In the genomic region with DNA sequence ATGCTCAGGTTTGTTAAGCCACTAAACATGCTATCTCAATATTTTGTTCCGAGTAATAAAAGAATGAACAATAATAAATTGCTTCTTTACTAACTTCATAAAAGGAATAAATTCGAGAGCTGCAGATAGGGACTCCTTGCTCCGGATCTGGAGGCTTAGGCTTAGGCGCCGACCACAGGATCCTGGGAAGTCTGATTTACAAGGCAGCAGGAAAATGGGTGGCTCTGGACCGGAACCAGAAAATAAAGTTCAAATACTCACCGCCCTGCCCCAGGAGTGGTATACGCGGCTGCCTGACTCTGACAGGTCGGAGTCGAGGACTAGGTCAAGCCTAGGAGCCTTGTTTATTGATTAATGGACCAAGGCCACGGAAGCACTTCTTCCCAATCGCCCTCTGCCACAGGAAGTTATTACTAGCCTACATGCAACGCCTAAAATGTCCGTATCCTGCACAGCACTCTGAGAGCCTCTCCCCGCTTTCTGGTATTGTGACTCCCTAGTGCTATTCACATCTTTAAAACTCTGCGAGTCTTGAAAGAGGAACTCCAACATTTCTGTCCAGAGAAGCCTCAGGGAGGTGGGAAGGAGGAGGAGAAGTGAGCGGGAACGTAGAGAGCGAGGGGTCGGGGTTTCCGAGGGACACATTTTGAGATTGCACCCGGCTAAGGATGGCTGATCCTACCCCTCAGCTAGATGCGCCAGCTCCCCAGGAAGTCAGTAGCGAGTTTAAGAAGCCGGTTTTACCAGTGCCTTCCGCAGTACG, we compare ENCODE assay signal across 8 mouse cellular contexts. TPM values are rescaled to one million over a fixed set of nuclear protein-coding genes. Genes with fewer than 3 reads are reported as not detected.
DNase-seq lines count a peak whose midpoint lies in the region; ATAC-seq lines count a peak whose summit lies in the region.

Gene Slc4a1ap, plus strand, starts transcription at position 642 of the 763 bp plus-strand sequence.

- peak; percentile 79 to 96 for DNase-seq in adrenal gland, adult (ENCODE audit: inconsistent age in 2 of 2, low spot score in 1 of 2)
- DNase-seq in embryo, embryonic 10.5 days (ENCODE audit: low spot score) = peak; percentile 88
- DNase-seq in gastrocnemius, postnatal 14 days = peak; percentile 67
- DNase-seq in left cerebral cortex, postnatal 10 days (ENCODE audit: extremely low spot score in 1 of 2, low spot score in 2 of 2) = peak; percentile 70 to 77
- DNase-seq in right cerebral cortex, postnatal 25 days = peak; percentile 77
- DNase-seq in urinary bladder, postnatal 4 days (ENCODE audit: low spot score in 2 of 2) = peak; percentile 72 to 79

- ATAC-seq in inflammation-experienced regulatory T-cells, adult 6 months = peak; percentile 80
- ATAC-seq in megakaryocyte-erythroid progenitor cell, adult 5-6 weeks (replicated peaks; ENCODE audit: low FRiP score, low TSS enrichment, poor library complexity, severe bottlenecking) = peak; percentile 81

- intact Hi-C loops in gastrocnemius, postnatal 14 days (cut with DNase I; ENCODE audit: low total_unique reads) = no loop called here
- intact Hi-C loops in left cerebral cortex, postnatal 10 days (cut with DNase I) = no loop called here

RNA-seq across cellular contexts. Expression of gene Slc4a1ap, which starts in this region (rescaled TPM):
- total RNA-seq in gastrocnemius, postnatal 14 days (2021) = 10 to 100 TPM; 19.6 to 20.4 TPM
- polyA plus RNA-seq in inflammation-experienced regulatory T-cells, adult 6 months (2017; shearing (Covaris generic)) = 10 to 100 TPM; 27.4 to 28.4 (median 28.0) TPM
- 10 to 100 TPM; 41.9 to 47.4 TPM for total RNA-seq in left cerebral cortex, postnatal 10 days (2021)
- total RNA-seq in megakaryocyte-erythroid progenitor cell, adult 5-6 weeks (2014; fragmentation: Nextera tagmentation) = 61.9 and 72.9 TPM in 2 replicates
- total RNA-seq in megakaryocyte-erythroid progenitor cell, adult 5-6 weeks (2017) = 41.4 and 59.8 TPM in 2 replicates

Comparison
In these comparisons a context has a peak if more than half of its experiments do, and no peak if none do; other contexts are left out.
1. Peak in every context shown above with its lines: DNase-seq and ATAC-seq.